Mouse (Mus musculus) lung, adult 18-20 months (tissue): ENCODE measurements around the gene Hist2h2ac.
"Not testable (repeated sequence)": the region's sequence is repeated elsewhere in the genome, so short reads cannot be mapped to it uniquely, and the experiment has no call there.

Experiments
- DNase-seq, 2 experiments: peaks; one replicate each; pipeline ENCODE4 v3.0.0; 2022; ENCODE audit warnings: mixed read lengths in 2 of 2

Gene Hist2h2ac

DNA sequence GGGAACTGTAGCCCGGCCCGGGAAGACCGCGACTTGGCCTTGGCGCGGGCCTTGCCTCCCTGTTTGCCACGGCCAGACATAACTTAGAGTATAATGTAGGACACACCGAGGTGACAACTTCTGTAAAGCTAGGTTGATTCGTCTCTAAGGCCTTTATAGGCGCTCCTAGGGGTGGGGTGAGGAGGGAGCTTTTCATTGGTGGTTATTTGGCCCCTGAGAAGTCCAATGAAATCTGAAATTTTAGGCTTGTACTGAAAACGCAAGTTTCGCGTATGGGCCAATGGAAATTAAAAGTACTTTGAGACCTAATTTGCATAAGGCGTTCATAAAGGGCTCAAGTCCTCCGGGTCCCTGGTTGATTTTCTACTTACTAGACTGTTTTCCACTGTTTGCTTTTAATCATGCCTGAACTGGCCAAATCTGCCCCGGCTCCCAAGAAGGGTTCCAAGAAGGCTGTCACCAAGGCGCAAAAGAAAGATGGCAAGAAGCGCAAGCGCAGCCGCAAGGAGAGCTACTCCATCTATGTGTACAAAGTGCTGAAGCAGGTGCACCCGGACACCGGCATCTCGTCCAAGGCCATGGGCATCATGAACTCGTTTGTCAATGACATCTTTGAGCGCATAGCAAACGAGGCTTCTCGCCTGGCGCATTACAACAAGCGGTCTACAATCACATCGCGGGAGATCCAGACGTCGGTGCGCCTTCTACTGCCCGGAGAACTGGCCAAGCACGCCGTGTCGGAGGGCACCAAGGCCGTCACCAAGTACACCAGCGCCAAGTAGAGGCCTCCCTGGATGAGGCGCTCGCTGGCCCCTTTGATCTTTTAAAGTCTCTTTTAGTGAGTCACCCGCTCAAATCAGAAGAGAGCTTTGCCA is at the start of gene Hist2h2ac, which contains the start of gene Hist2h2be:
Gene Hist2h2ac, minus strand, starts transcription at position 116 of the 875 bp plus-strand sequence.
Gene Hist2h2be, plus strand, starts transcription at position 355 of the 875 bp plus-strand sequence.
- DNase-seq, result peak; percentile 91 to 93

DNA sequence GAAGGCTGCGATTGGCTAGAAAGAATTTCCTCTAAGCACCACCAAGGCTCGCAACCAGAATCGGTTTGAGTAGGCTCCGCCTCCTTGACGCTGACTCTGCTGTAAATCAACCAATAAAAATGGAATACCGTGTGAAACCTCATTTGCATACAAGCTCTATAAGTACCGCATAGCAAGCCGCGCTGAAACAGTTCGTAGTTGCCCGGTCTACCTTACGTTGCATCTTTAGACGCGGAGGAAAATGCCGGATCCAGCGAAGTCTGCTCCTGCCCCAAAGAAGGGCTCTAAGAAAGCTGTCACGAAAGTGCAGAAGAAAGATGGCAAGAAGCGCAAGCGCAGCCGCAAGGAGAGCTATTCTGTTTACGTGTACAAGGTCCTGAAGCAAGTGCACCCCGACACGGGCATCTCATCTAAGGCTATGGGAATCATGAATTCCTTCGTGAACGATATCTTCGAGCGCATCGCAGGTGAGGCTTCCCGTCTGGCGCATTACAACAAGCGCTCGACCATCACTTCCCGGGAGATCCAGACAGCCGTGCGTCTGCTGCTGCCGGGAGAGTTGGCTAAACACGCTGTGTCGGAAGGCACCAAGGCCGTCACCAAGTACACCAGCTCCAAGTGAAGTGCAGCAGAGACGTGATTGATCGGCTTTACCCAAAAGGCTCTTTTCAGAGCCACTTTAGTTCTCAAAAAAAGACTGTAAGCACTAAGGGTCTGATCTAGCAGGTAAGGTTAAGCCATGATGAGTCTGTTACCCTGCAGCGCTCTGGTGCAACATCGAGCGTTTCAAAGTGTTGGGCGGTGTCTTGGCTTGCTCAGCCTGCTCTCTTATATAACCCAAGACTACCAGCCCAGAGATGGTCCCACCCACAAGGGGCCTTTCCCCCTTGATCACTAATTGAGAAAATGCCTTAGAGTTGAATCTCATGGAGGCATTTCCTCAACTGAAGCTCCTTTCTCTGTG is 49.1 kb upstream of the Hist2h2ac start, which contains the start of gene Hist2h2bb:
Gene Hist2h2bb, plus strand, starts transcription at position 242 of the 964 bp plus-strand sequence.
- peak; percentile 94 to 95 for DNase-seq

DNA sequence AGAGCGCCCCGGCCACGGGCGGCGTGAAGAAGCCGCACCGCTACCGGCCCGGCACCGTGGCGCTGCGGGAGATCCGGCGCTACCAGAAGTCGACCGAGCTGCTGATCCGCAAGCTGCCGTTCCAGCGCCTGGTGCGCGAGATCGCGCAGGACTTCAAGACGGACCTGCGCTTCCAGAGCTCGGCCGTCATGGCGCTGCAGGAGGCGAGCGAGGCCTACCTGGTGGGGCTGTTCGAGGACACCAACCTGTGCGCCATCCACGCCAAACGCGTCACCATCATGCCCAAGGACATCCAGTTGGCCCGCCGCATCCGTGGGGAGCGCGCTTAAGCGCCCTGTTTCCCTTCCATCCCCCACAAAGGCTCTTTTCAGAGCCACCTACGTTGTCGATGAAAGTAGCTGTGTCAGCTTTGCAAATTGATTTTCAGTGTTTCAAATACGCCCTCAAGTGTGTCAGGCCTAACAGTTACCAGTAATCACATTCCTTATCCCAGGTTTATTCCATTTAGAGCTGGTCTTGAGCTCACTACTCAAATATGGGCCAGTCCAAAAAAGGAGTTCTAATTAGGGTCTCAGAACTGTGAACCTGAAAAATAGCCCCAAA is 48.2 kb upstream of the Hist2h2ac start:
- not testable (repeated sequence) for DNase-seq

DNA sequence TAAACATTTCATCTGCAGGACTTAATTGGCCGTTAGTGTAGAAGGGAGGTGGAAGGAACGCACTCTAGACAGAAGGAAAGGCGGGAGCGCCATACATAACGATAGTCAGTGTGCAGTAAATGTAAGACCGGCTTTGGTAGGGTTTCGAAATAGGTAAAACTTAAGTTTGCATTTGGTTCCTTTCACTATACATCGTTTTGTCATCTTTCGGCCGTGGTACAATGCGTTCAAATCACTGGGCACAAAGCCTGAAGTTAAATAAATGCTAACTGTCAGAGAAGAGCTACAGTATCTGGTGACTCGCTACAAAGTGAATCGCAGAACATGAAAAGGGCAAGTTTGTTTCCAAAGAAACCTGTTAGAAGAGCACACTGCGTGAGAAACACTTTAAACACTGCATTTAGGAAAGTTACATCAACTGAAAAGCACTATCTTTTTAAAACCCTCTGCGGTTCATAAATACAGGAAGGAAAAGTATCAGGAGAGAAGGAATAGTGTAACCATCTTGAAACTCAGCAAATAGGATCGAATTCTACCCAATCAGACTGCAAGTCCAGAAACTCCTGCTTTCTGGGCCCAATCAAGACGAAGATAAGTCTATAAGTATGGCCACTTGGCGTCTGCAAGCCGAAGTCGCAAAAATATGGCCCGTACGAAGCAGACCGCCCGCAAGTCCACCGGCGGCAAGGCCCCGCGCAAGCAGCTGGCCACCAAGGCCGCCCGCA is 47.5 kb upstream of the Hist2h2ac start, which contains the start of gene Hist2h3b:
Gene Hist2h3b, plus strand, starts transcription at position 604 of the 725 bp plus-strand sequence.
- peak; percentile 79 to 80 for DNase-seq

DNA sequence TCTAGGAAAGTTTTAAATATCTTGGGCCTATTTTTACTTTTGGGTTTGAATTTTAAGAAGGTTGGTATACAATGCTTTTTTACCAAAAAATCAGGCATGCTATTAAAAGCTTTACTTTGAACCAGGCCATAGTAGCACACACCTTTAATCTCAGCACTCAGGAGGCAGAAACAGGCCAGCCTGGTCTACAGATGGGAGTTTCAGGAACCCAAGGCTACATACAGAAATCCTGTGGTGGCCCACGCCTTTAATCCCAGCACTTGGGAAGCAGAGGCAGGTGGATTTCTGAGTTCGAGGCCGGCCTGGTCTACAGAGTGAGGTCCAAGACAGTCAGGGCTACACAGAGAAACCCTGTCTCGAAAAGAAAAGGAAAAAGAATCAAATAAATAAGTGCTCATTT is 46.9 kb upstream of the Hist2h2ac start:
- DNase-seq, result no peak

DNA sequence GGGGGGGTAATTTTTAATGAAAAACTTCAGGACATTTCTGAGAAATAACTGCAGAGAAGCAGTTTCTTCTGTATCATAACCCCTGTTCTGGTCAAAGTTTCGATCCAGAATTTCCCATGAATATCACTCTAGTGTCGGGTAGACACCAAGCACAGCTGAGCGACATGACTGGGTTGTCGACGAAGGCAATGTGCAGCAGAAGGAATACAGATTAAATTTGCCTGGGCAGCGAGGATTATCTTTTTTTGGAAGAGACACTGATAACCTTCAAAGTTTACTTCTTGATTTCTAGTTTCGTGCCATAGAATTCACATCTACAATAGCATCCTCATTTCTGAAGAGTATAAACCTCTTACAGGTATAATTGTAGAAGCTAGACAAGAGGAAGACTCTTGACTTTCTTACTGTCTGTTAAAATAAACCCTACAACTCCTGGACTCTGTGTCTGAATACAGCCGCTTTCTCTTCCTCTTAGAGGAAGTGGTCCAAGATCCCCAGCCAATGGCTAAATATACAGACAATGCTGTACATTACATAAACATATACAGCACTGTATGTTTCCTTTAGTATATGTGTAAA is 45.5 kb upstream of the Hist2h2ac start:
- no peak for DNase-seq

DNA sequence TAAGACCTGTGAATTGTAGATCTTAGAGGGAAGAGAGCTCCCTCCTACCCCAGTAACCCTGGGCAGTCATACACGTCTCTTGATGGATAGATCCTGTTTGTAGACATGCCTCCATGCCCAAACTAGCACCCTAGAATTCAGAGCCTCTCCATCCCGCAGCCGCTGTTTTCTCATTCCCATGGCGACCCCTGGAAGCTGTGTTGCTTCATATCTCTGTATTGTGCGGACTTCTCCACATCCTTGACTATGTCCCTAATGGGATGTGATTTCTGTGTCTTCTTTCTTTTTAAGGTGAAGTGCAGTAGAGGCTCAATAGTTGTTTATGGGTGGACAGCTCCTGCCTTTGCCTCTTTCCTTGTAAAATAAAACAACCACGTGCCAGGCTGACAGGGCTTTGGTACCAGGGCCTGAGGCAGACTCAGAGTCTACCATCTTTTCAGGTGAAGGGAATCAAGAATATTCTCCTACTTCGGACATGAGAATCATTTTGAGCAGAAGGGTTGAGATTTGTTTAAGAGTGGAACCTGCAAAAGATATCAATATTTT is 43.8 kb upstream of the Hist2h2ac start:
- DNase-seq, result no peak

DNA sequence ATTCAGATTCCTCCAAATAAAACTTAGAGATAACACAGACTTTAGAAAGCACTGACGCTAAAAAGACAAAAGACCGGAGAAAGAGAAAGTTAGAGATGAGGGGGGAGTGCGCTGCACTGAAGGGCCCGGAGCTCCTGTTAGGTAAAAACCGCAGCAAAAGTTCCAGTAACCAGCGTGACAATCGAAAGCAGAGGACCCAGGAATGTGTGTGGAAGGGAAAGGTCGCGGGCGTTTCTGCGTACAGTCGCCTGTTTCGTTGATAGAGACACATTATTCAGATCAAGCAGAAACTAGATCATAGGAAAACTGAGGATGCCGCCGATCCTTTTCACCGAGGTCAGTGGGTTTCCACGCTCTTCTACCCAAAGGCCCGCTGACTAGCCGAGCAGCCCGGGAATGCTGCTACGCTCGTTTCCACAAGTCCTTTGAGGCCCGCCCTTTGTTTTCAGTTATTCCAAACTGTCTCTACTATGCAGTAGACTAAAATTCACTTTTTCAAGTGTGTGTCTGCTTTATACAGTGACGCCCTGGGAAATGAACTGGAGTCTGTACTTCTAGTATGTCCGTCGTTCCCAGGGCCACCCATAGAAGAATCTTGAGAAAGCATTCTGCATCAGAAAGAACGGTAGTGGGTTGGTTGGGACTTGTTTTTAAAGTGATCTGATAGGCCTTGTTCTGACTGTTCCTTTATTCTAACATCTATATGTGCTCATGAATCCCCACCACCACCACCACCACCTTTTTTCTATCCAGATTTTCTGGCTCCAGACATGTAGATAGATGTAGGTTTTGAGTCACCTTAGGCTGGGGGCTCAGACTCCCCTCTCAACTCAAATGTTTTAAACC is 43.1 kb upstream of the Hist2h2ac start:
- DNase-seq, result peak; percentile 54 to 57

DNA sequence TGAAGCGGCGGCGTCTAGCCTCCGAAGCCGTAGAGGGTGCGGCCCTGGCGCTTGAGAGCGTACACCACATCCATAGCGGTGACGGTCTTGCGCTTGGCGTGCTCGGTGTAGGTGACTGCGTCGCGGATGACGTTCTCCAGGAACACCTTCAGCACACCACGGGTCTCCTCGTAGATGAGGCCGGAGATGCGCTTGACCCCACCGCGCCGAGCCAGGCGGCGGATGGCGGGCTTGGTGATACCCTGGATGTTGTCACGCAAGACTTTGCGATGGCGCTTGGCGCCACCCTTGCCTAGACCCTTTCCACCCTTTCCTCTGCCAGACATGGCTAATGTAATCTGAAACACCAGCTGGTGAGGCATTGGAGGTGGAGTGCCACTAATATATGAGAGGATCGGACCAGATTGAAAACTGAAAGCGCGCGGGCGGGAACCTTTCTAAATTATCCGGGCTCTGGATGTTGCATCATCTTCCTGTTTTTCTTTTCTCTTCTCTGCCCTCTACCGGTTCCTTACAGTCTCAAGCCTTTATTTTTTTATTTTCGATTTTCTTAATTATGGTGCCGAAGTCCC is 42.4 kb upstream of the Hist2h2ac start, which contains the start of gene Hist2h4:
Gene Hist2h4, minus strand, starts transcription at position 333 of the 572 bp plus-strand sequence.
- DNase-seq, result peak; percentile 97 to 98

DNA sequence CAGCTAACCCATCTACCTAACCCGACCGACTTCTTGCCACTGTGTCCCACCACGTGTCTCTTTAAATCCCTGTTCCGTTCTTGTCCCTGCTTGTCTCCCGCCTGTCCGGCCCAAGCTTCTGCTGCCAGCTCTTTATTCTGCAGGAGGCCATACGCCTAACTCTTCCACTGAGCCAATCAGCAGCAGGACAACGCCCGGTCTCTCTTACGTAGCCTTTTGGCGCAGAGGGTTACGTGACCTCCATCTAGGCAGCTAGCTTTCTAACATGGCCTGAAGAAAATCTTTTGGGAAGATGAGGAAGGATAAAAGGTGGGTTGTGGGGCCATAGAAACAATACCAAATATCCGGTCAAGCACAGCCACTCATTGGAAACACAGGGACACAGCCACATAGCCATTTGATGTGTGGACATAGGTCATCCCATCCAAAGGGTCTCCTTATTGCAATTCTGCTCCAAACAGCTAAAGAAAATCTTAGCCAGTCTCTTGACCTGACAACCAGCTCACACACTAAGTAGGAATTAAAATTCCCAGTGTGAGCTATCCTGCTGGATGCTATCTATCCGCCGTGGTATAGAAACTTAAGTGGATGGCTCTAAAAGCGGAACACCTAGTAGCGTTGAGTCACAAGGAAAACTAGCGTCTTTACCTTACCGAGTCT is 41.7 kb upstream of the Hist2h2ac start:
- DNase-seq, result peak; percentile 90 to 93

DNA sequence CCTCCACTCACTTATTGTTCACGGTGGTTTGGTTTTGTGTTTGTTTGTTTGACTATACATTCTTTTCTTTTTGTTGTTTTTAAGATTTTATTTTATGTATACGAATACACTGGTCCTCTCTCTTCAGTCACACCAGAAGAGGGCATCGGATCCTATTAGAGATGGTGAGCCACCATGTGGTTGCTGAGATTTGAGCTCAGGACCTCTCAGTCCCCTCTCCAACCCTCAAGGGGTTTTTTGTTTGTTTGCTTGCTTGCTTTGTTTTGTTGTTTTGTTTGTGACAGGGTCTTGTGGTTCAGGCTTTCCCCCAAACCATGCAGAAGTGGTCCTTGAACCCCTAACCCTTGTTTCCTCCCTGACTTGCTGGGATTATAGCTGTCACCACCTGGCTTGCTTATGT is 40.9 kb upstream of the Hist2h2ac start:
- no peak for DNase-seq

DNA sequence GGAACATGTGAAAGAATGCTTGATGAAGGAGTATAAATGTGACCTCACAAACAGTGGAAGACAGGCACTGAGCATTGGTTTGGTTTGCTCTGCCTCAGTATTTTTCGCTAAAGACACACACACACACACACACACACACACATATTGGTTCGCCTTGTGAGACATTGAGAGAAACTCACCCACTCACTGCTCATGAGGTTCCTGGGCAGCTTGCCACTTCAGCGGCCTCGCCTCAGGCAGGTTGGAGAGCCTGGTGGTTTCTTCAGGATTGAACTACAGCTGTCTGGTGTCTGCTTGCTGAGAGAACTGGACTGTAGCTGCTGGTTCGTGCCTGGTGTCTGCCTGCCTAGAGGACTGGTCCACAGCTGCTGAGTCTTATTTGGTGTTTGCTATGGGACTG is 39.5 kb upstream of the Hist2h2ac start:
- DNase-seq, result no peak

DNA sequence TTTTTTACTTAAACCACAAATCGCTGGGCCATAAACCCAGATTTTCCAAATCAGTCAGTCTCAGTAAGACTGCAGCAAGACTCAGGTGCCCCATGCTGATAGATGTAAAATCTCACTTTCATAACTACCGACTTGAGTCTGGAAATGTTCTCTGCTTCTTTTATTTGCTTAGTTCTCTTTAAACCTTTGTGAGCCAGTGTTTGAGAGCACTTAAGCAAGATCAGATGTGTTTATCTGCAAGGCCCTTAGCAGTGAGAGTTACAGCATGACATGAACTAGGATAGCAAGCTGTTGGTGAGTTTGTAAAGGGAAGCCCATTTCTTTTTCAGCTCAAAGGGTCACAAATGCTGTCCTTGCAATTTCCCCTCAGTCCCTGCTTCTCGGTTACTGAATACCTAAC is 36.5 kb upstream of the Hist2h2ac start:
- DNase-seq, result peak in 1 of 2 experiments; percentile 22

DNA sequence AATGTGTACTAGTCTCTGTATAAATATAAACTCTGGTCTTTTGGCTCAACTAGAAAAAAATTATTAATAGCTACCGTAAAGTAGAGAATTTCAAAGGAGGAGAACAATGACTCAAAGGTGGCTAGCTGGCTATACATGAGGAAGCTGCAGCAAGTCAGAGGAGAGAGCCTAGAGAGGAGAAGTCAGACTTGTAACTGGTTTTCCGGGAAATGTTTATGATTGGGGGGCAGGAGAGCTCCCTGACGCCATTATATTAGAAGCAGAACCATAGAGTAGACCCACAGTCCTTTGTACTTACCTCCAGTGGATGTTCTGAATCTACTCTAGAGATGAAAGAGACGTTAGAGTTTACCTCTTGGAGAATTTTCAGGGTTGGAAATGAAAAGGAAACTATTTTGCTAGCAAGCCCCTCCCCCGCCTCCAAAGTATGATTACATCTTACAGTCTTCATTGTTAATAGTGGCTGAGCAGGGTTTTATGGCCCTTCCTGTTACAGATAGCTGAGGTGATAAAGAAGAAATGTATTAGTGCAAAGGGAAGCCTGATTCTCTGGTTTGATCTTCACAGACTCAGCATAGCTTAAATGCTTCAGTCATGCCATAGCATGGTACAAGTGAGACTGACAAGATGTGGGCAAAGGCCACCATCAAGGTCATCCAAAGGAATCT is 35.4 kb upstream of the Hist2h2ac start:
- peak in 1 of 2 experiments; percentile 23 for DNase-seq

DNA sequence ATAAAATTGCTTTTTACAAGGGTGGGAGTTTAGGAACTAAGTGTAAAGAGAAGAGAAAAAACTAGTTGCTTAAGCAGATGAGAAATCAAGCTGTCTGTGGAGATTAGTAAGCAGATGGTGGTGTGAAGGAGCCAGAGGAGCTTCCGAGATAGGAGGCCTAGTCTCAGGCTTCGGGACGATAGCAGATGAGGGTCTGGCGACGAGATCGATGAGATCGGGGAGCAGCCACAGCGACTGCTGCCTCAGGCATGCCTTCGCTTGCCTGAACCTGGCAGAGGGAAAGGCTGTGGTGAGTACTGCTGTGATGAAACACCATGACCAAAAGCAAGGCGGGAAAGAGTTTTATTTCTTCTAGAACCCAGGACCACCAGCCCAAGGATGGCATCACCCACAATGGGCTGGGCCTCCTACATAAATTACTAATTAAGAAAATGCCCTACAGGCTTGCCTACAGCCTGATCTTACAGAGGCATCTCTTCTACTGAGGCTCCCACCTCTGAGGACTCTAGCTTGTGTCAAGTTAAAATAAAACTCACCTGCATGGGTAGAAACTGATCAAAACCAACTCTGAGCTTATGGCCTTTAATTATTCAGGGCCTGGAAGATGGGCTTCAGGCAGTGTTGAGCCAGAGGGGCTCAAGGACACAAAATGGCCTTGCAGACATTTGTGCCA is 34.1 kb upstream of the Hist2h2ac start:
- DNase-seq, result no peak

DNA sequence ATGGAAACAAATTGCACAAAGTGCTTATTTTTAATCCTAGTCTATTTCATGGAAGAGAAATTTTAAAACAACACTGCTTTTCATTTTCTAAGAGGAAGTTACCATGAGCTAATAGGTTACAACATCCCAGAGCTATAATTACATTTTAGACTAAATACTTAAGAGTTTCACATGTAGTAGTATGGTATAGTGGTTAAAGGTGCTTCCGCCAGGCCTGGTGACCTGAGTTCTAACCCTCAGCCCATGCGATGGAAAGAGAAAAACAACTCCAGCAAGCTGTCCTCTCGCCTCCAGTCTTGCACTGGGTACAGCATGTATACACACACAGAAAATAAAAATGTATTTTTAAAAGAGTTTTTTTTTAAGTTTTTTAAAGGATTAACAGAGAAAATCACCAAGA is 31.1 kb upstream of the Hist2h2ac start:
- no peak for DNase-seq

DNA sequence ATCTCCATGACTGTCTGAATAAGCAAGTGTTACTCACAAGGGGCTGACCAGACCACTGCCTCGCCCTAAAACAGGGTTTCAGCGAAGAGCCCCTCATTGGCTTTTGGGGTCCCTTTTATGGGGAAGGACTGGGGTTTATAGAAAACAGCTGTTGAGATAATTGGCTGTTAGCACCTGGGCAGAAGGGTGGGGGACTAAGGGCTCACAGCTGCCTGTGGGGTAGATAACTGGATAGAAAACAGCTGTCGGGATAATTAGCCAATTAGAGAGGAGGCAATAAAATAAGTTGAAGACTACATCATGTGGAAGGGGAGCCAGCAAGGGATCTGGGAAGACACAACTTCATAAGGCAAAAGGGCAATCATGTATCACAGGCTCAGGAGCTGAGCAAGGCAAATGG is 30.2 kb upstream of the Hist2h2ac start:
- DNase-seq, result no peak

DNA sequence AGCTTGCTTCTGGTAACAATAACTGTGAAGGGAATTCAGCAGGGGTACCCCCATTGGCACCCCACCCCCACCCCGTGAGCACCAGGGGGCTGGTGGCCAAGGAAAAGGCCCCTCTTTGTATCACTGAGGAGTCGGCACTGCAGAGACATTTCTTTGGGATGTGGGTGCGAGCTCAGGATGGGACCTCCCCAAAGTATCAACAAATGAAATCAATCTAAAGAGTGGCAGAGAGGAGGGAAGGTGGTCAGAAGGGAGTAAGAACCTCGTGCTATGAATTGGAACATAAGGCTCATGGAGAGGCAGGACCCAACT is 28.3 kb upstream of the Hist2h2ac start:
- no peak for DNase-seq
